Mouse (Mus musculus) kidney, adult 9 months (tissue): ENCODE results near the gene Szt2.

Experiments
- DNase-seq: peaks from one replicate; pipeline ENCODE4 v3.0.0; 2022

Szt2 gene

DNA sequence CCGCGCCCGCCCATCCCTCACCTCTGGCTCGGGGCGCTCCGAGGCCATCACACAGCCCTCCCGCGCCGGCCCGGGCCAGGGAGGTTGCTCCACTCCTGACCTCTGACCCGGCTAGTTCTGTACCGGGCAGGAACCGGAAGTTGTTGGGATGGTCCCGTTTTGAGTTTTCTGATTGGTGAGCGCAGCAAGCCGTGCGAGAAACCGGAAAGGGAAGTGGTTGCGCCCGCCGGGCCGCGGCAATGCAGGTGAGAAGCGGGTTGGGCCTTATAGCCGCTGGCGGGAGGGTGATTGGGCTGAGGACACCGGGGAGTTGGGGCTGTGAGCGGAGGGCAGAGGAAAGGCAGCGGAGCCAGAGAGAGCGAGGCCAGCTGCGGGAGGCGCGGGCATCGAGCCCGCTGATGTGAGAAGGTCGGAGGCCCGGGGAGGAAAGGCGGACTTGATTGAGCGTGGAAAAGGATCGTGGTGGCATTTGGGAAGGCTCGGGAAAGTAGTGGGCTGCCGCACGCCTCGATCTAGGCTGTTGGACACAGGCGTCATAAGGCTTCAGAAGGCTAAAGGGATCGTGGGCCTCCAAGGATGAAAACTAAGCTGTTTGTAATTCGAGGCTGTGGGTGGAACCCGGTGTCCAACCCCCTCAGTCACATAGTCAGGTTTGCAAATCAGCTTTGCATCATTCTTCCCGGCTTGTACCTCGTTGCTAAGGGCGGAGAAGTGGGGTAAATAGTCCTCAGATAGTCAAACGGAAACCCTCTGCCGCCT, at the start of gene Szt2, which contains the start of gene Med8:
Gene Szt2, minus strand, starts transcription at position 132 of the 759 bp plus-strand sequence.
Gene Med8, plus strand, starts transcription at position 196 of the 759 bp plus-strand sequence.
- peak; percentile 96 for DNase-seq

DNA sequence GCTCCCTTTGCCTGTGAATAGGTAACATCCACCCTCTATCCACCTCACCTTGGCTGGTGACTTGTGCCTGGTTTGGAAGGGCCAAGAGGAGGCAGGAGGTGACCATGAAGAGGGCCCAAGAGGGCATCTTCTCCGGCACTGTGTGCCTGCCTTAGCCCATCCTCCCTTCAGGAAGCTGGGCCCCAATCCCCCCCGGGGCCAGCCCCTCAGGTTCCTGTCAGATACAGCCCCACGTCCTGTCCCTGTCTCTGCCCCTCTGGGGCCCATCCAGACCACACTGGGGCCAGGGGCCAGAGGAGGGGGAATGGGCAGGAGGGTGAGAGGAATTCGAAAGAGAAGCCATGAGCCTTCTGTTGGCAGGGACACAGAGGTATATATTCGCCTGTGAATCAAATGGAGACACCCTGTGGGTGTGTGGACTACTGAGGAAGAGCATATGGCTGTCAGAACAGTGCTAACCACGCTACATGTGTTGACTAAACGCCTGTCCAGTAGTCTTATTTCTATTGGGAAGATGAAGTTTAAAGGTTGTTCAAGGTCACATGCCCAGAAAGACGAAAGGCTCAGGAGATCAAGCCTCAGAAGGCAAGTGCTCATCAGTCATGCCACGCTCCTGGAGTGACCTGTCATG, 48.4 kb upstream of the Szt2 start, which contains the start of gene Mpl:
Gene Mpl, minus strand, starts transcription at position 169 of the 631 bp plus-strand sequence.
- DNase-seq, result no peak

DNA sequence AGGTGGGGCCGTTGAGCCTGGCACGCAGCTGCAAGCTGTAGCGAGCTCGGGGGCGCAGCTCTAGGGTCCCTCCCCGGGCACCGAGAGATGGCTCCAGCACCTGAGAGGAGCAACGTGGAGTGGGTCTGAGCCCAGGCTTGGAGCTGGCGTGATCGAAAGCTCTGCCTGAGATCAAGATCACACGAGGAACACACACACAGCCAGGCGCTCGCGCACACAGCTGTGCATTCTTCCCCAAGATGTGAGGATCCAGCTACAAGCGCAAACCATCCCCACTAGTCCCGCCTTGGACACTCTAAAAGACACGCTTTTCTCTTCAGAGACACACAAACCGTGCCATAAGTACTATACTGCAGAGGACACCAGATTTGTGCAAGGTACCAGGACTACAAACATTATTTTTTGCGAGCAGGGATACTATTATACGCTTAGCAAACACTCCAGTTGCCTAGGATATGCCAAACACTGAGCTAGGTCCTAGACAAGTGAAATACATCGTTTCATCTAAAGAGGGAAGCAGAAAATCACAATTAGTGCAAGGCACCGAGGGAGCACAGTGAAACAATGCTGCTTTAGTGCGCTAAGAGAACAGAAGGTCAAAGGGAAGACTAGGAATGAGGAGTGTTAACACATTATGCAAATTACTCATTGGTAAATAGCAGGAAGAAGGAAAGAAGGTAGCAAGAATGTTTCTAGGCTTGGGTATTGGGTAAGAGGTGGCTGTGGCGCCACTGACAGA, 37.5 kb upstream of the Szt2 start:
- DNase-seq, result peak; percentile 20

DNA sequence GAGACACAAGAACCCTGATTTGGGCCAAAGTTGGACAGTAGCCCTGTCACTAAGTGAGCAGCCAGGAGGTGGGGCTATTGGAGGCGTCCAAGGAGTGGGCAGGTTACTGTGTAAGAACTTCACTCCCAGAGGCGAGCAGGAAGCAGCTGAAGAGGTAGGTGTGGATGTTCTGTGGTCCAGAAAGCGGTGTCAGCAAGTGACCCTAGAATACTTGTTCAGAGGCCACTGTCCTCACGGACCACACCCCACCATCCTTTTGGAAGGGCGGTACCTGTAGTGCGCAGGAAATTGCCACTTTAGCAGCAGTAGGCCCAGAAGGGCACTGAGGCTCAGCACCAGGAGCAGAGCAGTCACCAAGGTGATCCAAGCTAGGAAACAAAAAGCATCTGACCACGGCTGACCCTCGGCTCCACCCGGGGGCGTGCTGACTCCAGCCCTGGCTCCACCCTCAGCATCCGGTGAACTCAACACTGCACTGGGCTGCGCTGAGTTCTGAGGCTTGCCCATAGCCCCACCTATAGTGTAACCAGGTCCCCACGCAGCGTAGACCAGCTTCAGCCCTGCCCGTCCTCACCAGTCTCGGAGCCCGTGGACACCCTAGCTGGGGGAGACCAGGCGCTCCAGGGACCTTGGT, 36.8 kb upstream of the Szt2 start:
- DNase-seq, result peak; percentile 63

DNA sequence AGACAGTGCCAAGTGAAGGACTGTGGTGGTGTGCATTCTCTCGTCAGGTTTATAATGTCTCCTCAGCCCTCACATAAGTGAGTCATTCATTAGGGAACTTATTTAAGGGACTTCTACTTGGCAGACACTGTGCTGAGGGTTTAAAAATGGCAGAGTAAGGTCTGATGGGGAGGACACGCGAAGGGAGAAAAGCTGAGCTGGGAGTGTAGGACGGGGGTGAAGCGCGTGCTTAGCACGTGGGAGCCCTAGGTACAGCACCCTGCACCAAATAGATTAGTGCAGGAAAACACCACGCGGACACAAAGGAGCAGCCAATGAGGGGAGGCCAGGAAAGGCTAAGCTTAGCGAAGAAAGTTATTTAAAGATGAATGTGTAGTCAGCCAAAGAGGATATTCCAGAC, 36.0 kb upstream of the Szt2 start:
- no peak for DNase-seq

DNA sequence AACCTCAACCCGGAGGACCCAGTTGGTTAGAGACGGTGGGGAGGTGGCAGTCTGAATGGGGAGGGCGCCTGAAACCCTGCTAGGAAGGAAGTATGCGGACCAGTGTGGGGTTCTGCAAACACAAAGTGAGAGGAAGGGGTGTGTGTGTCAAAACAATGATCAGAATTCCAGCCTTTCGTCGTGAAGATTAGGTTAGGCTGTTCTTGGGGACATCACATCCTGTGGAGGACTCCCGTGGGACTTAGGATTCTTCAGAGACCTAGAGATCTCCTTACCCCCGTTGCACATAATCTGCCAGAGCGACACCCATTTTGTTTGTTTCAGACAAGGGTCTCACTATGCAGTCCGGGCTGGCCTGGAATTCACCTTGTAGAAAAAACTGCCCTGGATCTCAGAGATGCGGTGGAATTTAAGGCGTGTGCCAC, 28.8 kb upstream of the Szt2 start:
- DNase-seq, result peak; percentile 20

DNA sequence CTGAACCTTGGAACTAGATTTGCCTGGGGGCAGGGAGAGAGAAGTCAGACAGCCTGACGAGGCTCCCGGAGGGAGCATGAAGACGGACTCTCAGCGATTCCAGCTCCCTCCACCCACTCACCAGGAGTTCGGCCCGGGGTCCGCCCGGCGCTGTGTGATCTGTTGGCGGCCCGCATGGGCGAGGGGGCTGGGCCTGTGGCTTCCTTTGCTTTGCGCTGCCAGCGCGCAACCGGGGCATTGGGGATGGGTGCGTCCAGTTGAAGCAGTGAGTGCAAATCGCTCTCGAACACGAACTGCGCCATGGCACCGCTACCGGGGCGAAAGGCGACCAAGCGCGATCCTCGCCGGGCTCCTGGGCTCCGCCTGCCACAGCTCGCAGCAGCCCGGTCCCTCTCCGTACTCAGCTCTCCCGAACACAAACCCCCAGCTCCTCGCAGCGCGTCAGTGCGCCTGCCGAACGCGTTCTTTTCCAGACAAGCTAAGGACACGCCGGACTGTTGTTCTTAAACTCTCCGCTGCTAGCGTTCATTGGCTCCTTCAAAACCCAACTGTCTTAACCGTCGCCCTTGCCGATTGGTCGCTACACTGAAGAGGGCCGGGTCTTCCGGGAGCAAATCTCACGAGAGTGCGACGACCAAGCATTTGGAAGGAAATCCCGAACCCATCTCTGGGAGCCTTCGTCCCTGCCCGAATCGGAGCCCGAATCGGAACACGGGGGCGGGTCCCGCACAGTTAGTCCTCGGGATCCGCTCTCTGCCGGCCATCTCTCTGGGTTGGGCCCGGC, 27.9 kb upstream of the Szt2 start, which contains the start of gene Cdc20:
Gene Cdc20, minus strand, starts transcription at position 533 of the 784 bp plus-strand sequence.
- DNase-seq, result peak; percentile 90

DNA sequence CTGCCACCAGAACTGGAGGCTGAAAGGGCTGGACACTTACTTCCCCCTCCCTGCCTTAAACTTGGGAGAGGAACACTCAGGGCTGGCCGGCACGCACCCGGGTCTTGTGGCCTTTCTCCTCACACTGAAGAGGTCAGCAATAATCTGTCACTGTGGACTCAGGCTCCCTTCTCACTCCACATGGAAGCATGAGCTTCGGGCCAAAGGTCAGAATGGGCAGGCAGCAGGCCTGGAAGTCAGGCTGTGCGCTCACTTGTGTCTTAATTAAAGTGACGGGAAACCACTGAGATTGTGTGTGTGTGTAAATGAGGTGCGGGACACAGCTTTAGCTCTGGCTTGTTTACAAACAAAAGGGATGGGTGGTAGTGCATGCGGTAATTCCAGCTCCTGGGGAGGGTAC, 23.3 kb upstream of the Szt2 start:
- peak; percentile 87 for DNase-seq

DNA sequence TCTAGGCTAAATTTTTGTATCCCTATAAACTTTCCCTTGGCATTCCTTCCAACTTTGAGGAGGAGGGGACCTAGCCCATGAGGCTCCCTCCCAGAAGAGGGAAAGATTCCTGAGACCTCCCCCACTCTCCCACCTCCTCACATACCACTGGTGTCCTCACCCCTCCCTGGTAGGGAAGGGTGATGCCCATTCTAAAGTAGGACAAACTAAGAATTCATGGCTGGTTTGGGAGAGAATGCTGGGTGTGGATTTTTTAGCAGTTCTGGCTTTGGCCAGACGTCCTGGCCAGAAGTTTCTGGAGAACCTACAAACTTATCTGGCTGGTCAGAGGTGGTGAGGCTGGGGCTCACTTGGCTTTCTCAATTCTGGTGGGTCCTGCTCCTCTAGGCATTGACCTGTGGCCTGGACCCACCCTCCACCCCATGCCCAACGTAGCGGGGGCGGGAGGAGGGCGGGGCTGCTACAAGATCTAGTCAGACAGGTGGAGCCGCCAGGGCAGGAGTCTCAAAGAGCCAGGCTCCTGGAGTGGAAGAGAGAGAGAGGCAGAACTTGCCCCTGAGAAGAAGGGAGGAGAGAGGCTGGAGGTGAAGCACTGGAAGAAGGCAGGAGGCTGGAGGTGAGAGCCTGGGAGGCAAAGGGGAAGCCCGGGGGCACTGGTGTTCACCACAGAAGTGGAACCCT, 20.3 kb upstream of the Szt2 start:
- DNase-seq, result peak; percentile 59

DNA sequence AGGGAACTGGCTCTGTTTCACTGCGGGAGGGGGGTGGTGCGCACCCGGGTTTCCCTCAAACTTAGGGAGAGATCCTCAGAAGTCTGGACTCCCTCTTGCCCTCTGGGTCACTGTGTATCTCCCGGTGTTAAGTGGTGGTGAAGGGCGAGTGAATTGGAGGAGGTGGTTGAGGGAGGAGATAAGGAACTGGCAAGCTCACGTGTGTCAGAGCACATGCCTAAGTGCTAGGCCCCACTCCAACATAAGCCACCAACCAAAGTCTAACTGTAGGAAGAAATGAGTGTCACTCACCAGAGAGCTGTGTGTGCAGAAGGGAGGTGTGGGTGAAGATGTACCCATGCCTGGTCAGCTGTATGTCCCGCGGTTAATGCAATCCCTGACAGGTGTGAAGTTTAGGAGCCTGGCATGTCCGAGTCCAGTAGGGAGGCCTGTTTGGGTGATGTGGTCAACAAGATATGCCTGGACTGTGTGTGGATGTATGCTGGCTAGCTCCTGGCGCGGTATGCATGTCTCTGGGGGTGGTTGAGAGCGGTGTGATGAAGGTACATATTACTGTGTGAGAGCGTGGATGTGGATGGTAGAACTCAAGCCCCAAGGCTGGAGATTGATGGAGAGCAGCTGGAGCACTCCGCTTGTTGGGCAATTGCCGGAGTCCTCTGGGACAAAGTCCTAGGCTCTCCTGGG, 19.6 kb upstream of the Szt2 start:
- DNase-seq, result peak; percentile 61

DNA sequence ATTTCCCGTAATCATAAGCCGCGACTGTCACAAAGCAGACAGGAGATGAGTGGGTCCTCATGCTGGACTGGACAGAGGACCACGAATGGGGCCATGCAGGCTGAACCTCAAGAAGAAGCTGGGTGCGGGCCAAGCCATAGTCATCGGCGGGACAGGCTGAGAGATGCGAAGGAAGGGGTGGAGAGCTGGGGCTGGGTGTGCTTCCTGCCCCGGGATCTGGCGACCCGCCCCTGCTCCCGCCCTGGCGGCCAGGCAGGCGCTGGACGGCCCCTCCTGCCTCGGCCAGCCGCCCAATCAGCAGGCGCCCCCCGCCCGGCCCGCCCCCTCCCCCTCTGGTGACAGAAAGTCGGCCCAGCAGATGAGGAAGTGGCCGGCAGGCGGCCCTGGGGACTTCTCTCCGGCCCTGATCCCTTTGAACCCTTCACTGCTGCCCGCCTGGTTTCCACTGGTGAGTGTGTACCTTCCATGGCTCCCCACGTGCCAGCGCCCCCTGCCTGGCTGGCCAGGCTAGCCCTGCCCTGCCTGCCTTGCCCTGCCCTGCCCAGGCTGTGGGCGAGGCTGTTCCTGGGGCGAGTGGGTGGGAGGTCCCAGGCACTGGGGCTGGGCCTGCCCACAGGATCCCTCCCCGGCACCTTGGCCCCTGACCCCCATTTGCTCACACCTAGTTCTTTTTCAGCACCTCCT, 18.8 kb upstream of the Szt2 start, which contains the start of gene Elovl1:
Gene Elovl1, plus strand, starts transcription at position 326 of the 684 bp plus-strand sequence.
- peak; percentile 92 for DNase-seq

DNA sequence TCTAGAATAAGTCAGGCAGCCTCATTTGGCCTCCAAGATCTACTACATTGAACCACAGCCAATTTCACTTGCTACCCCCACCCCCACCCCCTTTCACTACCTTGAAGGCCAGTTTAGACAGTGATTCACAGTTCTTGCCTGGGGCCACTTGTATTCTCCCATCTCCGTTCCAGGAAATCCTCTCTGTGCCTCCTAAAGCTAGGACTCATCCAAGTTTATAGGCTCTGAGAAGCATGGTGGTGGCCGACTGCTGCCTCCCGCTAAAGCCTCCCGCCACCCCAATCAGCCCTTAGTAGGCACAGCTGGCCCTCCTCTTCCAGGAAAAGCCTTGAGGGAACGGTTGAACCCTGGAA, 18.3 kb upstream of the Szt2 start:
- DNase-seq, result no peak

DNA sequence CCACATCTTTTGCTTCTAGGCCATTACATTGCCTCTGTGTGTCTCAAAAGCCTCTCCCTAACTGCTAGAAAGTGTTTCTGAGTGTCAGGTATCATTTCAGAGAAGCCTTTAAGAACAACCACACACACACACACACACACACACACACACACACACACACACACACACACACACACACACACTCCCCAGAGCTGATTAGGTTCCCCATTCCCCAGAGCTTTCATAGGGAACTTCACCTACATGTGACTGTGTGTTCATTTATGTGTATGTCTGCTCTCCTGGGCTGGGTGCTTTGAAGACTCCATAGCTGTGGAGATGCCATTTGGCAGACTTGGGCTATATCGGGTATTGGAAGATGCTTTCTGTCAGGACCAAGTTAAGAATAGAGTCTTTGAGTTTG, 16.3 kb upstream of the Szt2 start:
- no peak for DNase-seq

DNA sequence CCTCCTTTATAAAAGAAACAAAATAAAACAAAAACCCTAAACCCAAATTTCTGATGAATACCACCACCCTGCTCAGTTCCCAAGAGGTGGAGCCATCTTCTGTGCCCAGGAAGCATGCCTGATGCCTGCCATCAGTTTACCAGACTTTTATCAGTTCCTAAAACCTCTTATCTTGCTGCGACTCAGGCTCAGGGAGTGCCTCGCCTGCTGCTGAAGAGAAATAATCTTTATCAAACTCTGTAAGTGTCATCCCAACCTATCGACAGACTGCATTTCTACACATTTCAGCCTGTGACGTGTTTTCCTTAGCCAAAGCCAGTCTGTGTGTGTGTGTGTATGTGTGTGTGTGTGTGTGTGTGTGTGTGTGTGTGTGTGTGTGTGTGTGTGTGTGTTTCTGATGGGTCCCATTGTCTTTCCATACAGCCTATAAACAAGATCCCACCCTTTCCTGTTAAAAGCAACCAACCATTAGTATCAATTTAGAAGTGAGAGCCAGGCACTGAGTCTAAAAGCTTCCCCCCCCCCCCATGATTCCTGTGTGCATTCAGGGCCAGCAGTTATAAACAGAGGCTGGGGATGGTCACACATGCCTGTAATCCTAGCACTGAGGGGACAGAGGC, 15.6 kb upstream of the Szt2 start:
- DNase-seq, result no peak

DNA sequence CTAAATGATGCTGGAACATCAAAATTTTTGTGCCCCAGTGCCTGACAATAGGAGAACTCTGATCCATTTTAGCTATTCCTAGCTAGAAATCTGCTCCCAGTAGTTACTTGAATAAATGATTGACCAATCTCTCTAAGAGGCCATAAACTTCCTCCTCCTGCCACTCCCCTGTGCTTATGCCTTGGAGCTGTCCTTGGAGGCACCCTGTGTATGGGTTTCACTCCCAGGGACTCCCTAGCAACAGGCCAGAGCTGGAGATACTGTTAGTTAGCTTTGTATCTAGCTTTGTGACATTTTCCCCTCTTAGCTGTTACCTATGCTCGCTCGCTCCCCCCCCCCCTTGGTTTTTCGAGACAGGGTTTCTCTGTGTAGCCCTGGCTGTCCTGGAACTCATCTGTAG, 12.3 kb upstream of the Szt2 start:
- no peak for DNase-seq

DNA sequence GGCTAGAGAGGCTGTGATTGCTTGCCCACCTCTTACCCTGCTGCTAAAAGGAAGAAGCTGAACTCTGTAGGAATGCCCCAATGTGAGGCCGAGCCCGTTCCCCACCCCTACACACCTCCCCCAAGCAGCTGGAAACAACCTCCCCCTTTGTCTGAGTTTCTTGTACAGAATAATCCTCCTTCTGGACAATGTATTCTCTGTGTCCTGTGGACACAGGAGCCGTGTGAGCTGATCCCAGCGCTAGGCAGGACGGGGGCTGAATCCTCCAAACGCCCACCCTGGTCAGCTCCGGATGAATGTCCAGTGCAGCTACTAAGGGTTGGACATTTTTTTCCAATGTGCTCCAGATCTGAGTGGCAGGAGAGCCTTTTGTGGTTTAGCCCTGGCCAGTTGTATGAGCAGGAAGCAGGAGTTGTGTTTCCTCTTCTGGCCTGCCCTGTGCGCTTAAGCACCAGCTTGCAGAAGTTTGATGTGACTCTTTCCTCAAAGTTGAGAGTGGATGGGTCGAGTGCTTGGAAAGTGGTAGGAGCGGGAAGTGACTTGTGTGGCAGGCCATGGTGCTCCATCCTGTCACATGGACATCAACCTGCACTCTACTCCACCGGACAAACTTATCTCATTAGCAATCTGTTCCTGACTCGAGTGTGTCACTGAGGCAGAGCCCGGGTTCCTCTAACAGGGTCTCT, 8.2 kb upstream of the Szt2 start:
- DNase-seq, result no peak

DNA sequence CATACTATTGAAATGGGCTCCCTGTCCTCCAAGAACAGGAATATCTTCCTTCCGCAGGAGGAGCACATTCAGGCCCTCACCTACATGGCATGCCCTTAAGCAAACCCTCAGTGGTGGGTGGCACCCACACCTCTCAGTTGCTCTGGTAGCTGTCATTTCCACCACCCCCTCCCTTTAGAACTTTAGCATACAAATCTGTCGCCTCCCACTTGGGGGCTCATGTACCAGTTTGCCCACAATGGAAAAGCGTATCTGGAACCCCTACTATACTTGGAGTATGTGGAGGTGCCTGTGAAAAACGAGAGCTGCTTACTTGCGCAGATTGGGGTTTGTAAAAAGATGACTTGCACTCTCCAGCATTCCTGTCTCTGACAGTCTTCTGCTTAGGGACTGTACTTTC, 7.3 kb upstream of the Szt2 start:
- no peak for DNase-seq

DNA sequence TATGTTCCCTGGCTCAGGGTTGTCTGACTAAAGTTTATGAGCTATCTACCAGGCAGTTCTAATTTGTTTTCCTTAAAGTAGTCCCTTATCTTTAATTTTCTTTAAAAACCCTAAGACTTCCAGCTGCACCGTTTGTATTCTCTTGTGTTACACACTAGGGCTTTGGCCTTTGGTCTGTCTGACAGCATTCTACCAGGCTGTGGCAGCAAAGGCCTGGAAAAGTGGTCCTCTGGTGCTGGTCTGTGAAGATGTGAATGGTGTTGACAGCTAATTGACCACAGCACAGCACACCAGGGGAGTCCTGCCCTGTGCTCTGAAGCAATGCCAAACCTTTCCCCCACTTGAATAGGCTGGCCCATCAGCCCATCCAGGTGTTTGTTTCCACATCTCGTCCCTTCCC, 6.7 kb upstream of the Szt2 start:
- DNase-seq, result no peak

DNA sequence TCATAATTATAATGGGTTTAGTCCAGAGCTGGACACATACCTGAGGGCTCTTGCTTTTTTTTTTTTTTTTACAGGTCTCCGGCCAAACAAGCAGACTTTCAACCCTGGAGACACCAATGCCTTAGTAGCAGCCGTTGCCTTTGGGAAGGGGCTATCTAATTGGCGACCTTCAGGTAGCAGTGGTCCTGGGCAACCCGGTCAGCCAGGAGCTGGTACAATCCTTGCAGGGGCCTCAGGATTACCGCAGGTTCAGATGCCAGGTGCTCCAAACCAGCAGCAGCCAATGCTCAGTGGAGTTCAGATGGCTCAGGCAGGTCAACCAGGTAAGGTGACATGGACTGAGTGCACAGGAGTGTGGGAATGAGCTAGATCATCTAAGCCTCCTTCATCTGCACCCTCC, 4.5 kb upstream of the Szt2 start:
- no peak for DNase-seq
